Mouse (Mus musculus) kidney, adult 8-10 months (tissue): ENCODE results near the gene Apc2.
"Not testable (repeated sequence)": the region's sequence is repeated elsewhere in the genome, so short reads cannot be mapped to it uniquely, and the experiment has no call there.

Source experiments
- DNase-seq, 2 experiments: peaks; one replicate each; pipeline ENCODE4 v3.0.0; 2022

The Apc2 gene

GRCm38 (mm10) chr10:80295618-80296425, at the start of gene Apc2:
Apc2 (plus strand) TSS chr10:80295977.
- peak; percentile 66 to 81 for DNase-seq

GRCm38 (mm10) chr10:80247849-80248248, 47.9 kb upstream of the Apc2 start:
- DNase-seq: no peak

GRCm38 (mm10) chr10:80248437-80248836, 47.3 kb upstream of the Apc2 start:
- not testable (repeated sequence) for DNase-seq

GRCm38 (mm10) chr10:80248971-80249640, 46.7 kb upstream of the Apc2 start, which contains the start of gene Ndufs7:
Ndufs7 (plus strand) TSS chr10:80249121.
- peak; percentile 95 to 96 for DNase-seq

GRCm38 (mm10) chr10:80250059-80250458, 45.7 kb upstream of the Apc2 start:
- no peak for DNase-seq

- no peak for DNase-seq
These were observed 45.2 kb upstream of the Apc2 start for GRCm38 (mm10) chr10:80250573-80250972.

- DNase-seq: no peak
These were observed 43.8 kb upstream of the Apc2 start for GRCm38 (mm10) chr10:80252011-80252410.

GRCm38 (mm10) chr10:80252493-80253274, 43.1 kb upstream of the Apc2 start:
- no peak for DNase-seq

- DNase-seq: no peak
These were observed 42.2 kb upstream of the Apc2 start for GRCm38 (mm10) chr10:80253551-80253950.

GRCm38 (mm10) chr10:80254331-80255297, 41.2 kb upstream of the Apc2 start:
- no peak for DNase-seq

- DNase-seq: peak in 1 of 2 experiments; percentile 61
These were observed 39.8 kb upstream of the Apc2 start for GRCm38 (mm10) chr10:80255881-80256535.

GRCm38 (mm10) chr10:80257936-80258335, 37.8 kb upstream of the Apc2 start:
- DNase-seq: no peak

GRCm38 (mm10) chr10:80258752-80259462, 36.9 kb upstream of the Apc2 start:
- DNase-seq: no peak

GRCm38 (mm10) chr10:80259463-80259805, 36.3 kb upstream of the Apc2 start:
- DNase-seq: no peak

GRCm38 (mm10) chr10:80259861-80260641, 35.7 kb upstream of the Apc2 start:
- DNase-seq: peak; percentile 81

GRCm38 (mm10) chr10:80260642-80261584, 34.9 kb upstream of the Apc2 start, which contains the start of the genes Gamt and Dazap1:
Gamt (minus strand) TSS chr10:80261012.
Dazap1 (plus strand) TSS chr10:80261486.
- peak; percentile 97 to 98 for DNase-seq

- peak; percentile 99 to 100 for DNase-seq
These were observed 34.2 kb upstream of the Apc2 start for GRCm38 (mm10) chr10:80261585-80261968.

GRCm38 (mm10) chr10:80262169-80262568, 33.6 kb upstream of the Apc2 start:
- DNase-seq: no peak
